Mouse (Mus musculus): ENCODE results near the gene Mapk7.

The Mapk7 gene

GRCm38 (mm10) chr11:61489874-61490273 is 4.3 kb downstream of the Mapk7 start:
- no peak for DNase-seq

- DNase-seq: peak; percentile 42
These were observed 5.1 kb downstream of the Mapk7 start for GRCm38 (mm10) chr11:61489085-61489484.

GRCm38 (mm10) chr11:61487936-61488335 is 6.3 kb downstream of the Mapk7 start:
- DNase-seq: peak; percentile 49

GRCm38 (mm10) chr11:61487401-61487800 is 6.8 kb downstream of the Mapk7 start:
- peak; percentile 71 for DNase-seq

GRCm38 (mm10) chr11:61486458-61487219 is 7.6 kb downstream of the Mapk7 start:
- DNase-seq: peak; percentile 62

- DNase-seq: peak; percentile 64
These were observed 8.4 kb downstream of the Mapk7 start for GRCm38 (mm10) chr11:61485541-61486457.

- DNase-seq: peak; percentile 84
These were observed 9.3 kb downstream of the Mapk7 start, which contains the start of gene Mfap4 for GRCm38 (mm10) chr11:61484613-61485540. TSS of gene Mfap4 (plus strand) at chr11:61485431.

- no peak for DNase-seq
These were observed 10.0 kb downstream of the Mapk7 start for GRCm38 (mm10) chr11:61484256-61484612.

- DNase-seq: peak; percentile 33
These were observed 10.9 kb downstream of the Mapk7 start for GRCm38 (mm10) chr11:61483226-61483845.

- DNase-seq: peak; percentile 50
These were observed 12.7 kb downstream of the Mapk7 start for GRCm38 (mm10) chr11:61481239-61482090.

GRCm38 (mm10) chr11:61478788-61479187 is 15.4 kb downstream of the Mapk7 start:
- DNase-seq: peak; percentile 19

- peak; percentile 54 for DNase-seq
These were observed 16.4 kb downstream of the Mapk7 start for GRCm38 (mm10) chr11:61477566-61478508.

GRCm38 (mm10) chr11:61476786-61477382 is 17.3 kb downstream of the Mapk7 start:
- peak; percentile 85 for DNase-seq

GRCm38 (mm10) chr11:61473630-61474029 is 20.6 kb downstream of the Mapk7 start:
- DNase-seq: peak; percentile 37

GRCm38 (mm10) chr11:61470880-61471279 is 23.3 kb downstream of the Mapk7 start:
- no peak for DNase-seq

GRCm38 (mm10) chr11:61469317-61469917 is 24.8 kb downstream of the Mapk7 start:
- DNase-seq: peak; percentile 57

GRCm38 (mm10) chr11:61468534-61468933 is 25.7 kb downstream of the Mapk7 start:
- DNase-seq: peak; percentile 98

- no peak for DNase-seq
These were observed 28.8 kb downstream of the Mapk7 start for GRCm38 (mm10) chr11:61465422-61465821.

- no peak for DNase-seq
These were observed 30.1 kb downstream of the Mapk7 start for GRCm38 (mm10) chr11:61464071-61464470.
